Mouse (Mus musculus) olfactory bulb, adult 2 months (tissue): Measurements from ENCODE around the gene Nr3c2. TPM values are rescaled to one million over a fixed set of nuclear protein-coding genes. Genes with fewer than 3 reads are reported as not detected.

Source experiments
- H3K27ac ChIP-seq: fragments of 200-500 bp; 2 replicates; pipeline ENCODE4 v1.5.1; 2012; ENCODE audit warnings: low read depth, low read length; ENCODE audit not compliant: insufficient read depth
- H3K4me1 ChIP-seq: fragments of 200-500 bp; 2 replicates; pipeline ENCODE4 v1.6.1; 2012; ENCODE audit warnings: low read length; ENCODE audit not compliant: control insufficient read depth, insufficient read depth
- H3K4me3 ChIP-seq: fragments of 200-500 bp; 2 replicates; pipeline ENCODE4 v1.5.1; 2012; ENCODE audit warnings: mild to moderate bottlenecking, low read depth, low read length, moderate library complexity; ENCODE audit not compliant: insufficient read depth
- CTCF ChIP-seq: fragments of 200-500 bp; IDR thresholded peaks from 2 replicates; pipeline ENCODE4 v1.5.1; 2012; ENCODE audit warnings: low read depth, mild to moderate bottlenecking, low read length, moderate library complexity; ENCODE audit not compliant: insufficient read depth
- POLR2A ChIP-seq: fragments of 200-500 bp; IDR thresholded peaks from 2 replicates; pipeline ENCODE4 v1.6.1; 2012; ENCODE audit warnings: mild to moderate bottlenecking, low read depth, low read length, moderate library complexity; ENCODE audit not compliant: insufficient read depth
- WGBS: fragments of 180-500 bp; shearing (Covaris S2); methylation state at CpG from one replicate; pipeline ENCODE4 v1.1.7; 2018; 5-methylcytosine and 5-hydroxymethylcytosine counted together
- polyA plus RNA-seq: library from polyadenylated mRNA; stranded (reverse); fragments of >200 nt; gene quantifications from 2 replicates; pipeline ENCODE4 v1.2.4, GENCODE M21; 2012; ENCODE audit warnings: low replicate concordance; ENCODE audit not compliant: missing spikeins, insufficient read depth, insufficient read length

Gene Nr3c2
- polyA plus RNA-seq, 1 experiment: not detected

GRCm38 (mm10) chr8:77232411-77232810 is 333.2 kb downstream of the Nr3c2 start:
- TF ChIP-seq CTCF (no peak), POLR2A (no peak)
- Histone ChIP-seq H3K27ac (no peak overlapping the region), H3K4me1 (peaks cover 11% of the 10 kb centered on the region), H3K4me3 (no peak overlapping the region)
- 92% methylated on average over 3 of the region's 3 CpGs for WGBS

DNA sequence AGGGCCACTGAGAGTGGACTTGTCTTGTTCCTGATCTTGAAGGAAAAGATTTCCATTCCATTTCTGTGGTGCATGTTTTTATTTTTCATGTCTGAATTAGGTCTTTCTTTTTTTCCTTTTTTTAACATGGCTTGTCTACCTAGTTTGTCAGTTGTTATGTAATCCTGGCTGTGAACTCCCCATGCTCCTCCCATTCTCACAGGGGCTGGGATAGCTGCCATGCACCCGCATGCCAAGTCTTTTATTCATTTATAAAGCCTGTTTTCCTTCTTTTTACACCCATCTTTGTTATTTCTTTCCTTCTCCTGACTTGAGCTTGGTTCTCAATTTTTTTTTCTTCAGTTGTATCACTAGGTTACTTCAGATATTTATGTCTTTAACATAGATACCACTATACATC is 337.5 kb downstream of the Nr3c2 start:
- no peak for TF ChIP-seq POLR2A
- H3K4me1 ChIP-seq: peaks cover 4% of the 10 kb centered on the region
- H3K27ac ChIP-seq: no peak overlapping the region; the same call in 1 of the 2 replicates
- no peak overlapping the region for H3K4me3 ChIP-seq
- 54% methylated on average over 1 of the region's 1 CpGs for WGBS

GRCm38 (mm10) chr8:77239462-77239861 is 340.2 kb downstream of the Nr3c2 start:
- Histone ChIP-seq H3K4me1 (peaks cover 2% of the 10 kb centered on the region; the same call in 1 of the 2 replicates), H3K27ac (no peak overlapping the region), H3K4me3 (no peak overlapping the region)
- TF ChIP-seq POLR2A: no peak
- no peak for TF ChIP-seq CTCF

DNA sequence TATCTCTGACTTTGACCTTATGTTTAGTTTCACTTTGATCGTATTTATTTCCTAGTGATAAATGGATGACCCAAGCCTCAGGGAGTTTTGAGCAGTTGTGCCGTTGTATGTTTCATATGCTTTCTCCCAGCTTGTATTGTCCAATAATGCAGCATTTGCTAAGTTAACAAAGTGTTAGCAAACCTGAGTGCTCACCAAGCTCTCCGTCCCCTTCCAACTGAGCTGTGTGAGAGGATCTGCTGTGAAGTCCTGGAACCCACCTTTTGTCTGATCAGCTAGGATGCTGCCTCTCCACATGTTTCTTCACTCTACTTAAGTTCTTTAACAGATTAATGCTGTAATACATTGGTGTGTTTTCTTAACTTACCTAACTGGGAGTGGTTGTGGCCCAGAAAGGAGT is 342.1 kb downstream of the Nr3c2 start:
- Histone ChIP-seq H3K4me3 (no peak overlapping the region), H3K4me1 (peaks cover 2% of the 10 kb centered on the region; the same call in 1 of the 2 replicates), H3K27ac (no peak overlapping the region)
- 94% methylated on average over 3 of the region's 3 CpGs for WGBS
- no peak for TF ChIP-seq CTCF
- no peak for TF ChIP-seq POLR2A

- WGBS: 91% methylated on average over 3 of the region's 3 CpGs
These were observed 350.9 kb downstream of the Nr3c2 start for GRCm38 (mm10) chr8:77250094-77250493.

DNA sequence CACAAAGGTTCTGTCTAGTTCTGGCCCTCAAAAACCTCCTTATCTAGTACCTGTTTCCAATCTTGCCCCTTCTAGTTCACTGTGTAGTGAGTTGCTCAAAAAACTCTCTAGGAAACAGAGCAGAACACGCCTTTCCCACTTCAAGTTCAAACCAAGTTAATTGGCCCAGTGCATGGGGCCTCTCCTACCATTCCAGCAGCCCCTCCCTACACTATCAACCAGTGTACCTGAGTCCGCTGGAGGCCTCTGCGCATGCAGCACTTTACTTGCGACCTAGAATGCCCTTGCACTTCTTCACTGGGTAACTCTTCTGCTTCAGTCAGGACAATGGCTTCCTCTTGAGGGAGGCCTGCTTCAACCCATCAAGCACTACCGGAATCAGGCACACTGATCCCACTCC is 351.9 kb downstream of the Nr3c2 start:
- no peak overlapping the region for H3K27ac ChIP-seq
- TF ChIP-seq POLR2A: no peak
- no peak for TF ChIP-seq CTCF
- H3K4me3 ChIP-seq: no peak overlapping the region
- 96% methylated on average over 5 of the region's 5 CpGs for WGBS
- H3K4me1 ChIP-seq: no peaks in the 10 kb centered on the region

More at GRCm38 (mm10) chr8:77250094-77250493, 350.9 kb downstream of the Nr3c2 start:
- Histone ChIP-seq H3K27ac (no peak overlapping the region), H3K4me1 (no peaks in the 10 kb centered on the region), H3K4me3 (no peak overlapping the region)
- TF ChIP-seq POLR2A: no peak
- no peak for TF ChIP-seq CTCF

- Histone ChIP-seq H3K27ac (no peak overlapping the region), H3K4me3 (no peak overlapping the region), H3K4me1 (no peaks in the 10 kb centered on the region)
- 69% methylated on average over 5 of the region's 5 CpGs for WGBS
- TF ChIP-seq CTCF: no peak
- TF ChIP-seq POLR2A: no peak
These were observed 355.2 kb downstream of the Nr3c2 start for GRCm38 (mm10) chr8:77254466-77254865.

- no peak overlapping the region for H3K4me3 ChIP-seq
- H3K27ac ChIP-seq: no peak overlapping the region
- TF ChIP-seq POLR2A: no peak
- no peak for TF ChIP-seq CTCF
- H3K4me1 ChIP-seq: no peaks in the 10 kb centered on the region; the same call in 1 of the 2 replicates
- 60% methylated on average over 5 of the region's 5 CpGs for WGBS
These were observed 357.3 kb downstream of the Nr3c2 start for GRCm38 (mm10) chr8:77256450-77257084.

GRCm38 (mm10) chr8:77257085-77257451 is 357.8 kb downstream of the Nr3c2 start:
- H3K27ac ChIP-seq: no peak overlapping the region
- H3K4me1 ChIP-seq: no peaks in the 10 kb centered on the region; the same call in 1 of the 2 replicates
- WGBS: 97% methylated on average over 12 of the region's 12 CpGs
- no peak overlapping the region for H3K4me3 ChIP-seq
- TF ChIP-seq POLR2A (no peak), CTCF (no peak)

GRCm38 (mm10) chr8:77261215-77261614 is 362.0 kb downstream of the Nr3c2 start:
- H3K27ac ChIP-seq: no peak overlapping the region
- H3K4me1 ChIP-seq: no peaks in the 10 kb centered on the region; the same call in 1 of the 2 replicates
- H3K4me3 ChIP-seq: no peak overlapping the region
- 96% methylated on average over 6 of the region's 6 CpGs for WGBS
- TF ChIP-seq CTCF (no peak), POLR2A (no peak)
